Mouse (Mus musculus): ENCODE measurements around the gene Dennd5a. TPM values are rescaled to one million over a fixed set of nuclear protein-coding genes. Genes with fewer than 3 reads are reported as not detected.
A peak's percentile ranks its signal among the peaks of the same experiment; 100 is the strongest.
"Not testable (repeated sequence)": the region's sequence is repeated elsewhere in the genome, so short reads cannot be mapped to it uniquely, and the experiment has no call there.

Dennd5a gene
- polyA plus RNA-seq, 1 experiment from 2014 or later = 57.3 TPM

- DNase-seq (ENCODE audit: low spot score) (no peak), ATAC-seq (ENCODE audit: low FRiP score) (no peak)
- Histone ChIP-seq H3K9me3 (ENCODE audit: control insufficient read depth, low read length) (no peaks in the 10 kb centered on the region), H3K4me2 (replicated peaks; ENCODE audit: low read depth, low read length) (no peak overlapping the region), H3K36me3 (ENCODE audit: control insufficient read depth, insufficient read depth, low read length) (no peaks in the 10 kb centered on the region), H3K27ac (ENCODE audit: low read depth, low read length) (no peak overlapping the region), H3K4me1 (replicated peaks; ENCODE audit: control insufficient read depth, insufficient read depth, low read length) (no peaks in the 10 kb centered on the region), H3K9ac (ENCODE audit: low read depth, low read length) (no peak overlapping the region), H3K4me3 (ENCODE audit: low read depth, low read length) (no peak overlapping the region), H3K27me3 (ENCODE audit: control insufficient read depth, insufficient read depth, low read length) (no peaks in the 10 kb centered on the region)
- WGBS = 61% methylated on average over 2 of the region's 2 CpGs
Measured at GRCm38 (mm10) chr7:109993157-109993959, 33.1 kb upstream of the Dennd5a start.

DNA sequence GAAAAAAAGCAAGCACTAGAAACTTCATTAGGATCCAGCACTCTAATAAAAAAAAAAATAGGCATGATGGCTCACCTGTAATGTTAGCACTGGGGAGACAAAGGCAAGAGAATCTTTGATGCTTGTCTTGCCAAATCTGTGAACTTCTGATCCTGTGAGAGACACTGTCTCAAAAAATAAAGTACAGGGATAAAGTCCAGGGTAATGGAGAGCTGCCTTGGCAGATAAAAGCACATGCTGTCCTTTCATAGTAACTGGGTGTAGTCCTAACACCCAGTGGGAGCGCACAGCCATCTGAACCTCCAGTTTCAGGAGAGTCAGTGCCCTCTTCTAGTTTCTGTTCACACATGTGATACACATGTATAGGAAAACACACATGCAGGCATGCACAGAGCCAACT, 31.0 kb upstream of the Dennd5a start:
- H3K4me3 ChIP-seq (ENCODE audit: low read depth, low read length) = no peak overlapping the region
- no peaks in the 10 kb centered on the region for H3K9me3 ChIP-seq (ENCODE audit: control insufficient read depth, low read length)
- H3K4me2 ChIP-seq (replicated peaks; ENCODE audit: low read depth, low read length) = no peak overlapping the region
- no peak overlapping the region for H3K27ac ChIP-seq (ENCODE audit: low read depth, low read length)
- H3K9ac ChIP-seq (ENCODE audit: low read depth, low read length) = no peak overlapping the region
- DNase-seq (ENCODE audit: low spot score) (no peak), ATAC-seq (ENCODE audit: low FRiP score) (no peak)
- 97% methylated on average over 1 of the region's 1 CpGs for WGBS
- H3K27me3 ChIP-seq (ENCODE audit: control insufficient read depth, insufficient read depth, low read length) = no peaks in the 10 kb centered on the region
- no peaks in the 10 kb centered on the region for H3K4me1 ChIP-seq (replicated peaks; ENCODE audit: control insufficient read depth, insufficient read depth, low read length)
- no peaks in the 10 kb centered on the region for H3K36me3 ChIP-seq (ENCODE audit: control insufficient read depth, insufficient read depth, low read length)

- peak; percentile 30 for DNase-seq (ENCODE audit: low spot score)
- Histone ChIP-seq H3K9ac (ENCODE audit: low read depth, low read length) (peak within 1 kb of the TSS; percentile 65), H3K27ac (ENCODE audit: low read depth, low read length) (peak within 1 kb of the TSS; percentile 83), H3K4me2 (replicated peaks; ENCODE audit: low read depth, low read length) (peak within 1 kb of the TSS; percentile 80), H3K4me3 (ENCODE audit: low read depth, low read length) (peak within 1 kb of the TSS; percentile 64)
- WGBS = 36% methylated on average over 6 of the region's 6 CpGs
- not testable (repeated sequence) for H3K36me3 ChIP-seq (ENCODE audit: control insufficient read depth, insufficient read depth, low read length); H3K27me3 ChIP-seq (ENCODE audit: control insufficient read depth, insufficient read depth, low read length); H3K4me1 ChIP-seq (replicated peaks; ENCODE audit: control insufficient read depth, insufficient read depth, low read length); H3K9me3 ChIP-seq (ENCODE audit: control insufficient read depth, low read length)
- peak; percentile 32; the same call in 1 of the 2 replicates for ATAC-seq (ENCODE audit: low FRiP score)
Measured at GRCm38 (mm10) chr7:109986775-109987174, 26.5 kb upstream of the Dennd5a start, which contains the start of gene Tmem41b. Gene Tmem41b (minus strand): TSS chr7:109986929.

DNA sequence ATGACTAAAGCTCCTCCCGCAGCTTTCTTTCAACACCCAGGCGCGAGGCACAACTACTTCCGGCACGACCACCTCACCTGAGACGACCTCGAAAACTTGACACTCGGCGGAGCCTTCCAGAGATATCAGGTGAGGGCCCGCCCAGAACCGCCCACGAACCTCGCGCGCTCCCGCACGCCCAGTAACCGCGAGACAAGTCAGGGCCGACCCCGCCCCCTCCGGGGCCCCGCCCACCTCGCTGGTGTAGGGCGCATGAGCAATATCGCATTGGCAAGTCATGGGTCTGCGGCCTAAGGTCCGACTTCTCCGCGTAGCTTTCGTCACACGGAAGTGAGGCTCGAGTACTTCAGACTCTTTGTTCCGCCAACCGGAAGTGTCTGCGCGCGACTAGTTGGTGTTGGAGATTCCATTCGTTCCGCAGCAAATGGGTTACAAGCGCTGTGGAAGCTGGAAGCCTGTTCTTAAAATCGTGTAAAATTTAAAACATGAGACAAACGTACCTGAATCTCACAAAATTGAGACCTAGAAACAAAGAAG, 25.9 kb upstream of the Dennd5a start:
- Histone ChIP-seq H3K4me1 (replicated peaks; ENCODE audit: control insufficient read depth, insufficient read depth, low read length) (no peaks in the 10 kb centered on the region), H3K4me2 (replicated peaks; ENCODE audit: low read depth, low read length) (peak overlapping the region; percentile 80), H3K36me3 (ENCODE audit: control insufficient read depth, insufficient read depth, low read length) (0 out of 2 replicates have a peak, but pooled peaks cover 2% of the 10 kb centered on the region), H3K9me3 (ENCODE audit: control insufficient read depth, low read length) (no peaks in the 10 kb centered on the region), H3K9ac (ENCODE audit: low read depth, low read length) (peak overlapping the region; percentile 65), H3K27me3 (ENCODE audit: control insufficient read depth, insufficient read depth, low read length) (no peaks in the 10 kb centered on the region), H3K27ac (ENCODE audit: low read depth, low read length) (peak overlapping the region; percentile 83), H3K4me3 (ENCODE audit: low read depth, low read length) (peak overlapping the region; percentile 64)
- ATAC-seq (ENCODE audit: low FRiP score) (peak; percentile 99), DNase-seq (ENCODE audit: low spot score) (peak; percentile 99)
- WGBS = under 1% methylated on average over 43 of the region's 43 CpGs

DNA sequence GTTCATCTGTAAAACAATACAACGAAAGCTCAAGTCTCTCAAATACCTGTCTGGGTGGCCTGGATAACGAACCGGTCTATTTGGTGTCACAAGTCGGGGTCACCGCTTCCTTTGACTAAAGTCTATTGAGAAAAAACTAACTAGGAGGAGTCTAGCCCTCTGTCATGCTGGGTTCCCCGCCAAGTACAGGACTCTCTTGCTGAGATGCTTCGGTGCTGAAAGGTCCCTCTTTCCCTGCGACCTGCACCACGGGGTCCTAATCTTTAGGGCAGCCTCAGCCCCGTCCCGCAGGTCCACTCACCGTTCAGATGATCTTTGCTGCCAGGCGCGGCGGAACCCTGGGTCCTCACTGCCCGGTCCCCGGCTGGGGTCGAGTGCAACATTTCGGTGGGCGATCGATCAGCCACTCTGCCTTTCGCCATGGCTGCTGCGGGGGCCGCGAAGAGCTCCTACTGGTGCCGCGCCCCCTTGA, 25.4 kb upstream of the Dennd5a start:
- DNase-seq (ENCODE audit: low spot score) (peak; percentile 40), ATAC-seq (ENCODE audit: low FRiP score) (peak; percentile 84)
- Histone ChIP-seq H3K27ac (ENCODE audit: low read depth, low read length) (peak overlapping the region; percentile 62), H3K4me2 (replicated peaks; ENCODE audit: low read depth, low read length) (peak overlapping the region; percentile 80), H3K4me1 (replicated peaks; ENCODE audit: control insufficient read depth, insufficient read depth, low read length) (no peaks in the 10 kb centered on the region), H3K9me3 (ENCODE audit: control insufficient read depth, low read length) (no peaks in the 10 kb centered on the region), H3K9ac (ENCODE audit: low read depth, low read length) (peak overlapping the region; percentile 65), H3K4me3 (ENCODE audit: low read depth, low read length) (peak overlapping the region; percentile 64), H3K27me3 (ENCODE audit: control insufficient read depth, insufficient read depth, low read length) (no peaks in the 10 kb centered on the region), H3K36me3 (ENCODE audit: control insufficient read depth, insufficient read depth, low read length) (0 out of 2 replicates have a peak, but pooled peaks cover 2% of the 10 kb centered on the region)
- under 1% methylated on average over 27 of the region's 27 CpGs for WGBS

- ATAC-seq (ENCODE audit: low FRiP score); H3K36me3 ChIP-seq (ENCODE audit: control insufficient read depth, insufficient read depth, low read length); DNase-seq (ENCODE audit: low spot score); H3K27me3 ChIP-seq (ENCODE audit: control insufficient read depth, insufficient read depth, low read length); H3K27ac ChIP-seq (ENCODE audit: low read depth, low read length); H3K4me1 ChIP-seq (replicated peaks; ENCODE audit: control insufficient read depth, insufficient read depth, low read length); H3K4me2 ChIP-seq (replicated peaks; ENCODE audit: low read depth, low read length); H3K9me3 ChIP-seq (ENCODE audit: control insufficient read depth, low read length); H3K4me3 ChIP-seq (ENCODE audit: low read depth, low read length); H3K9ac ChIP-seq (ENCODE audit: low read depth, low read length): not testable (repeated sequence)
- 87% methylated on average over 5 of the region's 5 CpGs for WGBS
Measured at GRCm38 (mm10) chr7:109984608-109985007, 24.3 kb upstream of the Dennd5a start.

DNA sequence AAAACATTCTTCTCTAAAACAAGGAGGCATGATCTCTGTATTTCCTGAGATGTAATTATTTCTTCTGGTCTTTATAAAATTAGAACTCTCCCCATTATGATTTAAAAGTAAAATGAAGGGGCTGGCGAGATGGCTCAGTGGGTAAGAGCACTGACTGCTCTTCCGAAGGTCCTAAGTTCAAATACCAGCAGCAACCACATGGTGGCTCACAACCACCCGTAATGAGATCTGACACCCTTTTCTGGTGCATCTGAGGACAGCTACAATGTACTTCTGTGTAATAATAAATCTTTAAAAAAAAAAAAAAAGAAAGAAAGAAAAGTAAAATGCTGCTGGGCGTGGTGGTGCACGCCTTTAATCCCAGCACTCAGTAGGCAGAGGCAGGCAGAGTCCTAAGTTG, 16.9 kb upstream of the Dennd5a start:
- not testable (repeated sequence) for H3K4me3 ChIP-seq (ENCODE audit: low read depth, low read length); H3K9me3 ChIP-seq (ENCODE audit: control insufficient read depth, low read length); H3K4me2 ChIP-seq (replicated peaks; ENCODE audit: low read depth, low read length); H3K27me3 ChIP-seq (ENCODE audit: control insufficient read depth, insufficient read depth, low read length); ATAC-seq (ENCODE audit: low FRiP score); H3K36me3 ChIP-seq (ENCODE audit: control insufficient read depth, insufficient read depth, low read length); H3K9ac ChIP-seq (ENCODE audit: low read depth, low read length); H3K4me1 ChIP-seq (replicated peaks; ENCODE audit: control insufficient read depth, insufficient read depth, low read length); H3K27ac ChIP-seq (ENCODE audit: low read depth, low read length)
- 77% methylated on average over 5 of the region's 5 CpGs for WGBS
- peak; percentile 26 for DNase-seq (ENCODE audit: low spot score)

GRCm38 (mm10) chr7:109975966-109976715, 15.9 kb upstream of the Dennd5a start:
- Histone ChIP-seq H3K4me1 (replicated peaks; ENCODE audit: control insufficient read depth, insufficient read depth, low read length) (no peaks in the 10 kb centered on the region), H3K4me2 (replicated peaks; ENCODE audit: low read depth, low read length) (no peak overlapping the region), H3K9ac (ENCODE audit: low read depth, low read length) (no peak overlapping the region), H3K9me3 (ENCODE audit: control insufficient read depth, low read length) (no peaks in the 10 kb centered on the region), H3K4me3 (ENCODE audit: low read depth, low read length) (no peak overlapping the region), H3K27me3 (ENCODE audit: control insufficient read depth, insufficient read depth, low read length) (no peaks in the 10 kb centered on the region), H3K36me3 (ENCODE audit: control insufficient read depth, insufficient read depth, low read length) (no peaks in the 10 kb centered on the region), H3K27ac (ENCODE audit: low read depth, low read length) (no peak overlapping the region)
- DNase-seq (ENCODE audit: low spot score) (no peak), ATAC-seq (ENCODE audit: low FRiP score) (no peak)
- WGBS = 93% methylated on average over 6 of the region's 6 CpGs
